Mouse (Mus musculus) lung, adult 2 months (tissue): Measurements from ENCODE around the gene Pus7.

Experiments
- CTCF ChIP-seq: fragments of 200-500 bp; IDR thresholded peaks from 2 replicates; pipeline ENCODE4 v1.5.1; 2011; ENCODE audit warnings: mild to moderate bottlenecking, low read length, control low read depth; ENCODE audit not compliant: insufficient read depth
- POLR2A ChIP-seq: fragments of 200-500 bp; IDR thresholded peaks from 2 replicates; pipeline ENCODE4 v1.6.1; 2011; ENCODE audit warnings: low read depth, mild to moderate bottlenecking, control low read depth, low read length, borderline replicate concordance; ENCODE audit errors: extremely low read depth

DNA sequence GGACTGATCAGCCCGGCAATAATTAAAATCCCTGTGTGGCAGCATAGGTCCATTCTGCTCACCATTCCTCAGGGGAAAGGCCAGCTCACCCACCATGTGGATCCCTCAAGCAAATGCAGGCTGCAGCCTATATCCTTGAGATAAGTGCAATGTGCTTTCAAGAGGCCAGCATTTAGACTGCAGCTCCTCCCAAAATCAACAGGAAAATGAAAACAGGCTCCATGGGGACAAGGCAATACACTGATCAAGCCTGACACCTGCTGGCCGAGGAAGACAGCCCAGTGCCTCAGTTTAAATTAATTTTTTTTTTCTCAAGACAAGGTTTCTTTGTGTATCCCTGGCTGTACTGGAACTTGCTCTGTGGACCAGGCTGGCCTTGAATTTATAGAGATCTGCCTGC lies 24.9 kb downstream of the Pus7 start:
- TF ChIP-seq POLR2A (no peak), CTCF (peak; percentile 77)
